Mouse (Mus musculus): ENCODE results near the gene Plpp7.

- TF ChIP-seq CTCF (conservative IDR thresholded peaks at IDR 0.05 in 1 of 2, IDR thresholded peaks at IDR 0.05 in 1 of 2; ENCODE audit: low read depth in 2 of 2, low read length in 2 of 2) = no peak
- TF ChIP-seq NELFE (IDR thresholded peaks at IDR 0.05; ENCODE audit: low read depth, low read length) = no peak
- no peak for TF ChIP-seq EP300 (IDR thresholded peaks at IDR 0.05; ENCODE audit: low read length)
- no peak for TF ChIP-seq RCOR1 (conservative IDR thresholded peaks at IDR 0.05; ENCODE audit: low read depth, low read length)
- TF ChIP-seq CHD2 (IDR thresholded peaks at IDR 0.05; ENCODE audit: low read length) = no peak
- TF ChIP-seq ETS1 (conservative IDR thresholded peaks at IDR 0.05; ENCODE audit: low read depth, low read length) = no peak
- no peak for TF ChIP-seq ZKSCAN1 (IDR thresholded peaks at IDR 0.05; ENCODE audit: borderline replicate concordance, low read depth, low read length)
- no peak for TF ChIP-seq POLR2A (IDR thresholded peaks at IDR 0.05; ENCODE audit: low read depth, low read length)
- TF ChIP-seq IRF4 (IDR thresholded peaks at IDR 0.05; ENCODE audit: low read depth, low read length) = no peak
- no peak for TF ChIP-seq ZMIZ1 (IDR thresholded peaks at IDR 0.05; ENCODE audit: low read depth, low read length)
- no peak for TF ChIP-seq KAT2A (IDR thresholded peaks at IDR 0.05; ENCODE audit: insufficient replicate concordance, low read length)
These were observed 25.8 kb downstream of the Plpp7 start for GRCm38 (mm10) chr2:32121150-32121549.

Measured in CH12.LX (cell line).